Mouse (Mus musculus): Measurements from ENCODE around the gene Slc9a3r2. TPM values are rescaled to one million over a fixed set of nuclear protein-coding genes. Genes with fewer than 3 reads are reported as not detected.

Slc9a3r2 gene
- total RNA-seq (2018; cell fraction: chromatin; rRNA removed) = 1 to 10 TPM in 1 of 26 experiments, not detected in 25; 4.0 TPM
- under 1 TPM in 7 of 26 experiments, not detected in 19; 0.05 to 0.12 (median 0.09) TPM for total RNA-seq (2018; cell fraction: cytosol; rRNA removed)
- under 1 TPM in 1 of 26 experiments, not detected in 25; 0.79 TPM for total RNA-seq (2018; cell fraction: nucleus; rRNA removed)
- polyA plus RNA-seq (2018) = 0.15 TPM in 1 of 3 replicates, not detected in the others

DNA sequence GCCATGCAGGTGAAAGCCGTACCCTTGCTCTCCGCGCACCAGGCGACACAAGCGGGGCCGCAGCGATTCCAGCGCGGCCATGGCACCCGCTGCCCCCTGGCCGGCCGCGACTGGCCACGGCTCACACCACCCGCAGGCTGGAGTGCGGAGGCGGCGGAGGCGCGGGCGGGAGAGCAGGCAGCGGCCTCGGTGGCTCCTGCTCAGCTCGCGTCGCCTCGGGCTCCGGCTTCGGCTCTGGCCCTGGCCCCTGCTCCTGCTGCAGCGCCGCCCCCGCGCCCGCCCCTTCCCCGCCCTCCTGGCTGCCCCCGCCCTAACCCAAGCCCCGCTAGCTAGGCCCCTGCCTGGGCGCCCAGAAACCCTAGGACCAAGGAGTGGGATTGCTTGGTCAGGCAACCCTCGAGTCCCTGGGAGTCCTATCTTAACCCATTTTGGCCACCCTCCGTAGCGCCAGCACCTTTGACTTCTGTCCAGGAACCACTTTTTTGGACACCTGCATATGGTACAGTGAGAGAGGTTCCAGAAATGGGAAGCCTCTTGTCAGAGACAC is at the start of gene Slc9a3r2:
Gene Slc9a3r2 (minus strand): TSS at position 258 of the 547 bp plus-strand sequence.
- H3K4me3 ChIP-seq (ENCODE audit: inconsistent target) = no peak within 1 kb of the TSS
- H3K79me2 ChIP-seq (ENCODE audit: inconsistent target) = no peaks in the 10 kb centered on the region
- WGBS (ENCODE audit: missing documents) = 5% methylated on average over 36 of the region's 41 CpGs
- no peak within 1 kb of the TSS for H3K27ac ChIP-seq
- no peaks in the 10 kb centered on the region for H3K36me3 ChIP-seq (ENCODE audit: inconsistent target)

DNA sequence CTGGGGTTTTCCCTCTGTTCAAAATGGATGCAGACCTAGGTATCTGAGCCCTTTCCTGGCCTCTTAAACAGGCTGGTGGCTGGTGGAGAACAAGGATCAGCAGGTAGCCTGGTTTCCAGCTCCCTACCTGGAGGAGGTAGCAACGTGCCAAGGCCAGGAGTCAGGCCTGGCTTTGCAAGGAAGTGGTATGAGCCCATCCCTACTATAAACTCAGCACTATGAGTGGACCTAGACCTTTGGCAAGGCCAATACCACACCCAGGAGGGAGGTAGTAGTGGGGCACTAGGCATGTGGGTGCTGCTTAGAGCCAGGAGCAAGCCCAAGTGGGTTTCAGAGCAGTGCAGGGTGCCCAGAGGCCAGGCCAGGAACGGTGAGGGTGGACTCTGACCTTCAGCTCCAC is 49.3 kb upstream of the Slc9a3r2 start:
- Histone ChIP-seq H3K27ac (no peak overlapping the region), H3K4me3 (ENCODE audit: inconsistent target) (no peak overlapping the region), H3K79me2 (ENCODE audit: inconsistent target) (no peaks in the 10 kb centered on the region), H3K36me3 (ENCODE audit: inconsistent target) (peaks cover 31% of the 10 kb centered on the region; the same call in 1 of the 2 replicates)
- 80% methylated on average over 2 of the region's 2 CpGs for WGBS (ENCODE audit: missing documents)

DNA sequence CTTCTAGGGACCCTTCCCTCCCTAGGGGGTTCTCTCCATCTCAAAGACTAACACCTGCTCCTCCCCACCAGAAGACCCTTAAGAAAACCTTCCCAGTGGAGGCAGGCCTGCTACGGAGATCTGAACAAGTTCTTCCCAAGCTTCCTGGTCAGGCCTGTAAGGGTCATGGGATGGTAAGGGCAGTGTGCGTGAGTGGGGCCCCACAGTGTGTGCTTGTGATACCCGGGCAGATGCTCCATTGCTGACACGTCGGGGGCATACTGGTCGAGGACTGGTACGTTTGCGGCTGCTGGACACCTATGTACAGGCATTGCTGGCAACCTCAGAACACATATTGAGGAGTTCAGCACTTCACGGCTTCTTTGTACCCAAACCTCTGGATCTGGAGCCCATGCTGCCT is 48.6 kb upstream of the Slc9a3r2 start:
- H3K4me3 ChIP-seq (ENCODE audit: inconsistent target) = no peak overlapping the region
- peaks cover 24% of the 10 kb centered on the region; the same call in 1 of the 2 replicates for H3K36me3 ChIP-seq (ENCODE audit: inconsistent target)
- H3K27ac ChIP-seq = no peak overlapping the region
- H3K79me2 ChIP-seq (ENCODE audit: inconsistent target) = no peaks in the 10 kb centered on the region
- 85% methylated on average over 9 of the region's 9 CpGs for WGBS (ENCODE audit: missing documents)

DNA sequence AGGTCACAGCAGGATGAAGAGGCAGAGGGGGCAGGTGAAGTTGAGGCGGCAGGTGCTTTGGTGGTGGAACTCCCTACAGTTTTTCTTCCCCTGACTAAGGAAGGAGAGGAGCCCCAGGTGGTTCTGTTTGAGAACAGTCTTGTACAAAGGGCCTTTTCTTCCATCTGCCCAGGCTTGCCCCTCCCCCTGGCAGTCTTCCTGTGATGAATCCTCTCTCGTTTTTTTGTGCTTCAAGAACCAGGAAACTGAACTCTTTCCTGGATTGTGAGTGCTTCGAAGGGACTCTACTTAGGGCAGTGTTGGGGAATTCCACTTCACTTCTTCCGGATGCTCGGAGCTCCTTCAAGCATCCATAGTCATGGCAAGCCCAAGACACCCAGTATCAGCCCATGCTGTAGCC is 47.9 kb upstream of the Slc9a3r2 start:
- H3K79me2 ChIP-seq (ENCODE audit: inconsistent target) = no peaks in the 10 kb centered on the region
- H3K4me3 ChIP-seq (ENCODE audit: inconsistent target) = no peak overlapping the region
- H3K36me3 ChIP-seq (ENCODE audit: inconsistent target) = peaks cover 23% of the 10 kb centered on the region; the same call in 1 of the 2 replicates
- 57% methylated on average over 5 of the region's 5 CpGs for WGBS (ENCODE audit: missing documents)
- no peak overlapping the region for H3K27ac ChIP-seq

DNA sequence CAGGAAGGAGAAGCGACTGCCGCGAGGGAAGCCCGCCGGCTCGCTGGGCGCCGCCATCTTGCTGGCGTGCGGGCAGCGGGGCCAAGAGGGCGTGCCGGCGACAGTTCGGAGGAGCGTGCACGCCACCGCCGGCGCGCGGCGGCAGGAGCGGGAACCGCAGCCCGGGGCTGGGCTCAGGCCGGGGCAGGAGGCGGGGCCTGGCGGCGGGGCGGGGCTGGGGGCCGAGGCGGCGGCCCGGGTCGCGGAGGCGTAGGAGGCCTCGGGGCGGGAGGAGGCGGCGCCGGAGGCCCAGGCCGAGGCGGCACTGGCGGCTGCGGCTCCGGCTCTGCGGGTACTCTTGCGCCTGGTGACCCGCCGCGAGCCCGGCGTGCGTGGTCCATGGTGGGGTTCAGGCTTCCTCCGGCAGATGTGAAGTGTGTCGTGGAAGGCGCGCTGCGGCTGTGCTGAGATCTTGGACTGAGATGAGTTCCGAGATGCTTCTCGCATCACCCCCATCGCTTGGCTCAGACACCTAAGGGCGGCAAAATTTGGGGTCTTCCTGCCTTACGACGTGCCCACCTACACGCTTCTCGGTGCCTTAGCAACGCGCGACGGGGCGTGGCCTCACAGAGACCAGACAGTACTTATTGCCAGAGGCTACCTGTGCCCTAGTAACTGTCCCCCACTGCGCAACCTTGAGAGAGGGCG is 46.0 kb upstream of the Slc9a3r2 start, which contains the start of the genes Gfer and Noxo1:
Gene Gfer (minus strand): TSS at position 146 of the 687 bp plus-strand sequence.
Gene Noxo1 (plus strand): TSS at position 224 of the 687 bp plus-strand sequence.
- no peak within 1 kb of the TSS for H3K27ac ChIP-seq
- WGBS (ENCODE audit: missing documents) = under 1% methylated on average over 59 of the region's 76 CpGs
- peak within 1 kb of the TSS; percentile 67 for H3K4me3 ChIP-seq (ENCODE audit: inconsistent target)
- no peaks in the 10 kb centered on the region for H3K79me2 ChIP-seq (ENCODE audit: inconsistent target)
- H3K36me3 ChIP-seq (ENCODE audit: inconsistent target) = peaks cover 11% of the 10 kb centered on the region; the same call in 1 of the 2 replicates

DNA sequence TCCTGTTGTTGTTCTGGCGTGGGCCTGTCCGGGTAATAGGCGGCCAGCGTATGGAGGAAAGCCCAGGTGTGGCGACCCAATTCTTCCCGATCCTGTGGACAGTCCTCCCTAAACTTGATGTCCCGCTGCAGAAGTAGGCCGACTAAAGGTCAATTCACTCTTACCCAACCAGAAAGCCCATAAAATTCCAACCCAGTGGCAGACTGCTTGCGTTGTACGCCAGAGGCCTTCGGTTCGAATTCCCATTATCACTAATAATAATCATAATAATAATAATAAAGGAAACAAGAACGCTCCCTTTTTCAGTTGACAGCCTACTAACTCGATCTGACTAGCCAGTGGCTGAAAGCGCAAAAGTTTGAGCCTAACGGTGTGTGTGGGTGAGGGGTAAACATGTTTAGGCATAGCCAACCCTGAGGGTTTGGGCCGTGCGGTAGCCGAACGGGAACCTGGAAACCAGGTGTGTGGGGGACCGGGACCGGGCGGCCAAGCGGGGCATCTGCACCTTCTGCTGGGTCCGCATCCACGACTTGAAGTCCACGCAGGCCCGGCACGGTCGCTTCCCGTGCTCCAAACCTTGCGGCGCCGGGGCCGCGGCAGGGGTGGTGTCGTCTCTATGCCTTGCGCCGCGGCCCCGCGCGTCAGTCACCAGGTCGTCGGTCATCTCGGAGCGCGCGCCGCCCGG is 45.3 kb upstream of the Slc9a3r2 start:
- H3K4me3 ChIP-seq (ENCODE audit: inconsistent target) = peak overlapping the region; percentile 46
- no peaks in the 10 kb centered on the region for H3K79me2 ChIP-seq (ENCODE audit: inconsistent target)
- H3K27ac ChIP-seq = no peak overlapping the region
- H3K36me3 ChIP-seq (ENCODE audit: inconsistent target) = peaks cover 5% of the 10 kb centered on the region; the same call in 1 of the 2 replicates
- 10% methylated on average over 43 of the region's 51 CpGs for WGBS (ENCODE audit: missing documents)

DNA sequence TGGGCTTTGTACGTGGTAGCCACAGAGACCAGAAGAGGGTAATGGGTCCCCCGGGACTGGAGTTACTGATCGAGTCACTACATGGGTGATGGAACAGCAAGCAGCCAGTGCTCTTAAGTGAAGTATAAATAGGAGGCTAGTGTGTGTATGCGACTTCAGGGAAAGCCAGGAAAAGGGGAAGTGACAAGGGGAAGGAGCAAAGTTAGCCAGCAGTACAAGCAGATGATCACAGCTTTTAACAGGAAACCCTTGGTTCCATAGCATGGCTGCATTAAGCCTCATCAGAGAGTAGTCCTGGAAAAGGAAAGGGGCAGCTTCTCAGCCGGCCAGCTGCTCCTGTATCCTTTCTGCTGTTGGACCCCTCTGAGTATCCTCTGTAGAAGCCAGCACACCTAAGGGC is 42.3 kb upstream of the Slc9a3r2 start:
- Histone ChIP-seq H3K79me2 (ENCODE audit: inconsistent target) (no peaks in the 10 kb centered on the region), H3K36me3 (ENCODE audit: inconsistent target) (no peaks in the 10 kb centered on the region), H3K4me3 (ENCODE audit: inconsistent target) (no peak overlapping the region), H3K27ac (peak overlapping the region; percentile 48)
- 45% methylated on average over 5 of the region's 5 CpGs for WGBS (ENCODE audit: missing documents)

DNA sequence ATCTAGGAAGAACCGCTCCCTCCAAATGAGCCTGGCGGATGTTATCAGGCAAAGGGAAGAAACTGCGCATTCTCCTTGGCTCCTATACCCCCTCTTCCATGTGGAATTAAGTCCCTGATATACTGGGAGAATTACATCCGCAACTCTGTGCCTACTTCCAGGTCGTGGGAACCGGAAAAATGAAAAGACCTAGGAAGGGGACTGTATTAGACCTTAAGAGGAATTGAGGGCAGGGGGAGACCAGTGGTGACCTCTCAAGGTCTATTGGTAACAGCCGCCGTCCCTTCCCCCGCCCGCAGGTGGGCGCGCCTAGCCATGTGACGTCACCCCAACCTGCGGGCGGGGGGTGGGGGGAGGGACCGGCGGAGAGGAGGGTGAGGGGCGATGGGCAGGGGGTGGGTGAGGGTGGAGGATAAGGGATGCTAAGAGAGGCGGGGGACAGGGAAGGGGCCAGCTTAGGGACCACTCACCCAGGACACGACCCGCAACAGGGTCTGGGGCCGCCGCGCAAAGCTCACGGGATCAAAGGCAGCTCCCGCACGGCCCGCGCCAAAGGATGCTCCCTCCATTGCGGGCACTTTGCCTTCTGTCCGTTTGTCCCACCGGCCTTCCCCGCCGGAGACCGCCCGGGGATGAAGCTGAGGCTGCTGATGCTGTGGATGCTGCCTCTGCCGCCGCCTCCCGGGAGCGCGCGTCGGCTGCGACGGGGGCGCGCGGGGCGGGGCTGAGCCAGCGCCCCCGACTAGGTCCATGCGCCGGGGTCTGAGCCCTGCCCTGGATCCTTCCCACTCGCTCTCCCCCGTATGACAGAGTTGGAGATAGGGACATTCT is 39.3 kb upstream of the Slc9a3r2 start, which contains the start of gene Syngr3:
Gene Syngr3 (minus strand): TSS at position 705 of the 831 bp plus-strand sequence.
- H3K79me2 ChIP-seq (ENCODE audit: inconsistent target) = no peaks in the 10 kb centered on the region
- H3K4me3 ChIP-seq (ENCODE audit: inconsistent target) = no peak within 1 kb of the TSS
- 10% methylated on average over 54 of the region's 55 CpGs for WGBS (ENCODE audit: missing documents)
- no peak within 1 kb of the TSS for H3K27ac ChIP-seq
- no peaks in the 10 kb centered on the region for H3K36me3 ChIP-seq (ENCODE audit: inconsistent target)

DNA sequence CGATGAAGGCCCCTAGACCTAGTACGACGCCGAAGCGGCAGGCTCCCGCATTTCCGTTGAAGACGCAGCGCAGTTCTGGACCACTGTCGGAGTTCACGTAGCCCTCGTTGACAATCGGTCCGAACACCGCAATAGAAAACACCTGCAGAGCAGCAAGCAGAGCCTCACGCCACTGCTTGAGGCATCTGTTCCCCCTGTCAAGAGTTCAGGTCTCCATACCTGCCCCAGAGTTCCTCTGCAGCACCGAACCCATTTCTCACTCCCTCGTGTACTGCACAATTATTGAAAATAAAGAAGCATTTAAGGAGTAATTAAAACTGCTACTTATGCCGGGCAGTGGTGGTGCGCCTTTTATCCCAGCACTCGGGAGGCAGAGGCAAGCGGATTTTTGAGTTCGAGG is 37.5 kb upstream of the Slc9a3r2 start:
- 40% methylated on average over 23 of the region's 23 CpGs for whole genome bisulfite sequencing (ENCODE audit: missing documents)
- no peaks in the 10 kb centered on the region for H3K36me3 ChIP-seq (ENCODE audit: inconsistent target)
- H3K79me2 ChIP-seq (ENCODE audit: inconsistent target) = no peaks in the 10 kb centered on the region
- no peak overlapping the region for H3K27ac ChIP-seq
- H3K4me3 ChIP-seq (ENCODE audit: inconsistent target) = no peak overlapping the region

DNA sequence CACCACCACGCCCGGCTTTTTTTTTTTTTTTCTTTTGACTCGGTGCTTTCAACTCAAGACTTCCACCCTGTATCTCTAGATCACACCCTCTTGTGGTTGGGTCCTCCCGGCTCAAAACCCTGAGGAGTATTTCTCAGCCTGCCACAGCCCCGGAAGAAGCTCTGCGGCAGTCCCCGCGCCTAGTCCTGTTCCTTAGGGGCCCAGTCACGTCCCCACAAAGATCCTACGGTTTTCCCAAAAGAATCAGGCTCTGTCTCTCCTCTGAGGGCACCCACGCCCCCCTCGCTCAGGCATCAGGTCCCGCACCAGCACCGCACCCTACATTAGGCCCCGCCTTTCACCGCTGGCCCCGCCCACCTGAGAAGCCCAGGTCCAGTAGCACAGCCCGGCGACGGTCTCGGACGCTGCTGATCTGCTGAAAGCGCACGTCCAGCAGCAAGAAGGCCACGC is 37.0 kb upstream of the Slc9a3r2 start:
- peak overlapping the region; percentile 29 for H3K4me3 ChIP-seq (ENCODE audit: inconsistent target)
- H3K27ac ChIP-seq = no peak overlapping the region
- no peaks in the 10 kb centered on the region for H3K79me2 ChIP-seq (ENCODE audit: inconsistent target)
- H3K36me3 ChIP-seq (ENCODE audit: inconsistent target) = 0 out of 2 replicates have a peak, but pooled peaks cover under 1% of the 10 kb centered on the region
- 3% methylated on average over 22 of the region's 25 CpGs for WGBS (ENCODE audit: missing documents)

DNA sequence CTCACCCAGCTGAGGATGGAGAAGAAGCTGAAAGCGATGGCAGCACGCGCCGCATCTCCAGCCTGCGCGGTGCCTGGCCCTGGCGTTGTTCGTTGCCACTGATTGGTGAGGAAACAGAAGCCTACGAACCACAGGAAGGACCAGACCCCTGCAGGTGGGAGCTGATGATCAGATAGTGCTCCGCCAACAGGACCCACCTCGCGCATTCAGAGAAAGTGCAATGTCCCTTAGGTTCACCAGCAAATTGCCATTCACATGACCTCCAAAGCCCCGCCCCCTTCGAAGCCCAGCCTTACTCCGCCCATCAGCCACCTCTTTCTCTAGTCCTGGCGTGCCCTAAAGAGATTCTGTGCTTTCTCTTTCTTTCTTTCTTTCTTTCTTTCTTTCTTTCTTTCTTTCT is 36.4 kb upstream of the Slc9a3r2 start:
- peak overlapping the region; percentile 29; the same call in 1 of the 2 replicates for H3K4me3 ChIP-seq (ENCODE audit: inconsistent target)

DNA sequence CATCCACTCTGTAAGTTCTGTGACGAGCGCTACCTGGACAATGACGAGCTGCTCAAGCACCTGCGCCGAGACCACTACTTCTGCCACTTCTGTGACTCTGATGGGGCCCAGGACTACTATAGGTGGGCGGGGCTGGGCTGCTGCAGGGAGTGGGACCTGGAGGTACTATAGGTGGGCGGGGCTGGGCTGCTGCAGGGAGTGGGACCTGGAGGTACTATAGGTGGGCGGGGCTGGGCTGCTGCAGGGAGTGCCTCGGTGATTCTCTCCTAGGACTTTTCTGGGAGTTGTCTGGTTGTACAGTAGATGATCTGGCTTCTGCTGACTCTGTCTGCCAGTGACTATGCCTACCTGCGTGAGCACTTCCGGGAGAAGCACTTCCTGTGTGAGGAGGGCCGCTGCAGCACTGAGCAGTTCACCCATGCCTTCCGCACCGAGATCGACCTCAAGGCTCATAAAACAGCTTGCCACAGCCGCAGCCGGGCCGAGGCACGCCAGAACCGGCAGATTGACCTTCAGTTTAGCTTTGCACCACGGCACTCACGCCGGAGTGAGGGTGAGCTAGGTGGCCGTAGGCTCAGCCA is 27.5 kb upstream of the Slc9a3r2 start:
- Histone ChIP-seq H3K36me3 (ENCODE audit: inconsistent target) (peaks cover 42% of the 10 kb centered on the region), H3K79me2 (ENCODE audit: inconsistent target) (peaks cover 39% of the 10 kb centered on the region), H3K27ac (no peak overlapping the region), H3K4me3 (ENCODE audit: inconsistent target) (no peak overlapping the region)
- 93% methylated on average over 24 of the region's 24 CpGs for WGBS (ENCODE audit: missing documents)

More for the DNA sequence above, 36.4 kb upstream of the Slc9a3r2 start:
- H3K27ac ChIP-seq = no peak overlapping the region
- H3K79me2 ChIP-seq (ENCODE audit: inconsistent target) = no peaks in the 10 kb centered on the region
- WGBS (ENCODE audit: missing documents) = 45% methylated on average over 16 of the region's 16 CpGs
- peaks cover 7% of the 10 kb centered on the region; the same call in 1 of the 2 replicates for H3K36me3 ChIP-seq (ENCODE audit: inconsistent target)

DNA sequence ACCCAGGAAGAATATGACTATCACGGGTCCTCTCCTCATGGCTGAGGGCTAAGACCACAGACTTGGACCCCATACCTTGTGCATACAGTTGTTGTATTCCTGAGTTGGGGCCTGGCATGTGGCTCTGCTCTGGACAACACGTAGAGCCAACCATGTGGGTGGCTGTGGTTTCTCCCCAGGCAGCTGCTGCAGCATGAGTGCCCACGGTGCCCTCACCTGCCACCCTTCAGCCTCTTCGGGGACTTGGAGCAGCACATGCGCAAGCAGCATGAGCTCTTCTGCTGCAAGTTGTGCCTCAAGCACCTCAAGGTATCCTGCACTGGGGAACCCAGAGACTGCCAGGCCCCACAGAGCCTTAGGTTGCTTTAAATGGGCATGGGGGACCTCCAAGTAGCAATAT is 26.8 kb upstream of the Slc9a3r2 start:
- Histone ChIP-seq H3K36me3 (ENCODE audit: inconsistent target) (peaks cover 39% of the 10 kb centered on the region), H3K27ac (no peak overlapping the region), H3K79me2 (ENCODE audit: inconsistent target) (peaks cover 46% of the 10 kb centered on the region), H3K4me3 (ENCODE audit: inconsistent target) (no peak overlapping the region)
- WGBS (ENCODE audit: missing documents) = 92% methylated on average over 5 of the region's 5 CpGs

Measured in macrophage (primary cell).